Mouse (Mus musculus) kidney, embryonic 15.5 days (tissue): Measurements from ENCODE around the gene Mmp23. TPM values are rescaled to one million over a fixed set of nuclear protein-coding genes. Genes with fewer than 3 reads are reported as not detected.
"Not testable (repeated sequence)": the region's sequence is repeated elsewhere in the genome, so short reads cannot be mapped to it uniquely, and the experiment has no call there.

ENCODE experiments used
- ATAC-seq: fragments of 200-750 bp; cut with Nextera tagmentation; replicated peaks from 2 replicates; pipeline ENCODE4 v1.8.0; 2017; ENCODE audit warnings: moderate TSS enrichment; ENCODE audit not compliant: low FRiP score
- H3K27ac ChIP-seq: fragments of 300-500 bp; sonication (generic); 2 replicates; pipeline ENCODE4 v1.5.1; 2015; ENCODE audit warnings: mild to moderate bottlenecking, inconsistent platforms
- H3K27me3 ChIP-seq: fragments of 300-500 bp; sonication (generic); 2 replicates; pipeline ENCODE4 v1.6.1; 2015; ENCODE audit warnings: inconsistent platforms
- H3K36me3 ChIP-seq: fragments of 300-500 bp; sonication (generic); 2 replicates; pipeline ENCODE4 v1.6.1; 2015; ENCODE audit warnings: inconsistent platforms
- H3K4me1 ChIP-seq: fragments of 300-500 bp; sonication (generic); 2 replicates; pipeline ENCODE4 v1.6.1; 2015; ENCODE audit warnings: inconsistent platforms
- H3K4me2 ChIP-seq: fragments of 300-500 bp; sonication (generic); 2 replicates; pipeline ENCODE4 v1.6.1; 2015; ENCODE audit warnings: moderate library complexity, mild to moderate bottlenecking, inconsistent platforms
- H3K4me3 ChIP-seq: fragments of 300-500 bp; sonication (generic); replicated peaks from 2 replicates; pipeline ENCODE4 v1.5.1; 2015; ENCODE audit warnings: mild to moderate bottlenecking, inconsistent platforms
- H3K9ac ChIP-seq: fragments of 300-500 bp; sonication (generic); 2 replicates; pipeline ENCODE4 v1.6.1; 2015; ENCODE audit warnings: mild to moderate bottlenecking, inconsistent platforms
- H3K9me3 ChIP-seq: fragments of 300-500 bp; sonication (generic); replicated peaks from 2 replicates; pipeline ENCODE4 v1.6.1; 2016; ENCODE audit warnings: inconsistent platforms
- WGBS: fragments of 180-500 bp; shearing (Covaris S2); methylation state at CpG from one replicate; pipeline ENCODE4 v1.1.7; 2015; ENCODE audit warnings: mixed read lengths; 5-methylcytosine and 5-hydroxymethylcytosine counted together
- polyA plus RNA-seq: library from polyadenylated mRNA; unstranded; fragments of >200 nt; fragmentation: Nextera tagmentation; extraction: Ambion mirVana; gene quantifications from 2 replicates; pipeline ENCODE4 v1.2.1, GENCODE M21; 2015

Mmp23 gene
- polyA plus RNA-seq, 1 experiment from 2014 or later, result 68.7 TPM

DNA sequence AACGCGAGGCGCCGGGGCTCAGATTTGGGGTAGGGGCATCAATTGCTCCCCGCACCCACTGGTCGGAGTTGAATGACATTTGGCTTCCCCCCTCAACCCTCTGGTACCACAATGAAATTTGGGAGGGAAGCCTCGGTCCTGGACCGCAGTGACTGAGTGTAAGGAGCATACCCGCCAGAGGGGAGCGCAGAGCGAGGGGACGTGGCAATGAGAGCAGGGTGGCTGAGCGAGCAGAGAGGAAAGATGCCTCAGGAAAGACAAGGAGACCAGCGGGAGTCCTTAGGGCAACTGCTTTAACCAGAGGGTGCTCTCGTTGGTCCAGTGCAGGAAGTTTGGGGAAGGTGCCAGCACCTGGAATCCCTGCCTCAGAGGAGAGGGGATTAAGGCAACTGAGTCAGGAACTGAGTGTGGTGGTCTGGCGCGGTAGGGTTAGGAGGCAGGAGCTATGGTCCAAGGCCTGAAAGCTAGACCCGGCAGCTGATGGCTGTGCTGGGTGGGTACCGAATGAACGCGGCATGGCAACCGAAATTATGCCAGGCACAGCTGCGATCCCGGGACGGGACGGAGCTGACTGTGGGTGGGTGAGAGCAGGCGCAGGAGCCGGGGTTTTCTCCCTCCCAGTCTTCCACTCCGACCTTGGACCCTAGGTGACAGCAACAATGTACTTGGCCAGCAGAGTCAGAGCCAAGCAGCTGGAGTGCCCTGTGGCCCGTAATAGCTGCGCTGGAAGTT lies 433 bp upstream of the Mmp23 start:
- no peaks in the 10 kb centered on the region for H3K9me3 ChIP-seq
- H3K9ac ChIP-seq, result peak overlapping the region; percentile 59
- 2% methylated on average over 31 of the region's 31 CpGs for WGBS
- H3K4me3 ChIP-seq, result peak overlapping the region; percentile 53
- peak overlapping the region; percentile 85 for H3K27ac ChIP-seq
- peaks cover 51% of the 10 kb centered on the region for H3K27me3 ChIP-seq
- H3K36me3 ChIP-seq, result peaks cover 49% of the 10 kb centered on the region
- peak overlapping the region; percentile 83 for H3K4me2 ChIP-seq
- peak; percentile 10 for ATAC-seq
- H3K4me1 ChIP-seq, result peaks cover 49% of the 10 kb centered on the region

DNA sequence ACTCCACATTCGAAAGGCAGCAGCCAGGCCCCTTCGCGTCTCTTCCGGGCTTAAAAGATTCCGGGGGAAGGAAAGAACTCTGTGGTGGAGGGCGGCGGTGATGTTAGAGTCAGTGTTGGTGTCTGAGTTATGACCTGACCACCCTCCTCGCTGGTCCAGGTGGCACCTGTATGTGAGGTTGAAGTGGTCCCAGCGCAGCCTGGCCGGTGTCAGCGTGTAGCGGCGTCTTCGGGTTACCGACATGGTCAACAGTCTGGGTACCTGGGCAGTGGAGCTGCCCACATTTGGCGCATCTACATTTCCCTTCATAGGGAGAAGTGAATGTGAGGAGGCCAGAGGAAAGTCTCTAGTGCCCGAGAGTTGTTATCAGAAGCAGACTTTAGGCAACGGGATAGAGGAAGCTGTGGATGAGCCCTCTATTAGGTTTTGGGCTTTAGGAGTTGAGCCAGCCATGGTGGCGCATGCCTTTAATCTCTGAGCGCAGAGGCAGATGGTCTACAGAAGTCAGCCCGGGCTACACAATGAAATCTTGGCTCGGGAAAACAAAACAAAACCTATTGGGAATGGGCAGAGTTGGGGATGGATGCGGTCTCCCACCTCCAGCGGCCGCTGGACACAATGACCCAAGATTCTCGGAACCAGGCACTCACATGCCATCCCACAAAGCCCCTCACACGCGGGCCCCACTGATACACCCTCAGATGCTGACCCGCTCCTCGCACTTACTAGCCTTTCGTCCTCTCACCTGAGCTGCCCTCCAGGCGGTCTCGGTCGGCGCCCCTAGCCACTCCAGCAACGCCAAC lies 700 bp downstream of the Mmp23 start:
- Histone ChIP-seq H3K9me3 (no peaks in the 10 kb centered on the region), H3K4me2 (peak overlapping the region; percentile 83), H3K4me3 (peak overlapping the region; percentile 53), H3K36me3 (peaks cover 58% of the 10 kb centered on the region), H3K27ac (peak overlapping the region; percentile 85), H3K4me1 (peaks cover 49% of the 10 kb centered on the region), H3K27me3 (peaks cover 51% of the 10 kb centered on the region), H3K9ac (peak overlapping the region; percentile 59)
- ATAC-seq, result no peak
- WGBS, result 20% methylated on average over 36 of the region's 36 CpGs

DNA sequence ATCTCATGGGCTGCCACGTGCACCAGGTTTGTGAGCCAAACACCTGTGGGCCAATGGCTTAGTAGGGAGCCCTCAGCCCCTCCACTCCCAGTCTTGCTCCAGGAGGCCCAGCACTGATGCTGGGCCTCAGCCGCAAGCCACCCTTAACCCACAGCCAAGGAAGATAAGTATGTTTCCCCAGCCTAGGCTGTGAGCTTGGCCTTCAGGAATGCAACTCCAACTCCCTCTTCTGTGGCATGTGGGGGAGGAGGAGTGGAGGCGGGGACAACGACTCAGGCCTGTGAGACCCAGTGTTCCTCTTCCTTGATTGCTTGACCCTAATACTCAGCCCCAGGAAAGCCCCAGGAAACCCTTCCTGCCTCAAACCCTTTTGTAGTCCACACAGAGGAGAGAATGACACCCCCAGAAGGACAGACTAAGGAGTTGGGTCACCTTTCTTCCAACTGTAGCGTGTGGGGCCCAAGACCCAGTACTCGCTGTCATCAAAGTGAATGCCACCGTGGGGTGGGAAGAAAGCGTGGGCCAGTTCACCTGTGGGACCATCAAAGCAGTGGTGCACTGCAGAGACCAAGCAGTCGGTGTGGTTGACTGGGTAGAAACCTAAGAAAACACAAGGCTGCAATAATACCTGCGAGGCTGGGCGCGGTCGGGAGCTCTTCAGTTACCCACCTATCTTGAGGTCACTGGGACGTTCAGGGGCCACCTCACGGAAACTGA lies 1.5 kb downstream of the Mmp23 start:
- peak overlapping the region; percentile 85 for H3K27ac ChIP-seq
- no peaks in the 10 kb centered on the region for H3K9me3 ChIP-seq
- H3K36me3 ChIP-seq, result peaks cover 59% of the 10 kb centered on the region
- peak; percentile 45 for ATAC-seq
- no peak overlapping the region for H3K9ac ChIP-seq
- peaks cover 51% of the 10 kb centered on the region for H3K27me3 ChIP-seq
- H3K4me2 ChIP-seq, result peak overlapping the region; percentile 83
- H3K4me1 ChIP-seq, result peaks cover 49% of the 10 kb centered on the region
- peak overlapping the region; percentile 53 for H3K4me3 ChIP-seq
- WGBS, result 47% methylated on average over 15 of the region's 15 CpGs

DNA sequence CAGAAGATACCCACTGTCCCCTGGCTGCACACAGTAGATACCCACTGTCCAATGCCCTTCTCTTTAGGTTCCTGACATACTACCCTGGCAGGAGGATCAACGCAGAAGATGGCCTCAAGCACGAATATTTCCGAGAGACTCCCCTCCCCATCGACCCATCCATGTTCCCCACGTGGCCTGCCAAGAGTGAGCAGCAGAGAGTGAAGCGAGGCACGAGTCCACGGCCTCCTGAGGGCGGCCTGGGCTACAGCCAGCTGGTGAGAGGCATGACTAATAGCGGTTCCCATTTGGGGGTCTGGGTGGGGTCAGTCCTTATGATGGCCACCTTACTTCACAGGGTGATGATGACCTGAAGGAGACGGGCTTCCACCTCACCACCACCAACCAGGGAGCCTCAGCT lies 3.8 kb downstream of the Mmp23 start:
- peaks cover 65% of the 10 kb centered on the region for H3K36me3 ChIP-seq
- no peak overlapping the region for H3K27ac ChIP-seq
- no peak for ATAC-seq
- no peaks in the 10 kb centered on the region for H3K9me3 ChIP-seq
- no peak overlapping the region for H3K9ac ChIP-seq
- 90% methylated on average over 11 of the region's 11 CpGs for WGBS
- peaks cover 37% of the 10 kb centered on the region for H3K4me1 ChIP-seq
- no peak overlapping the region for H3K4me2 ChIP-seq
- H3K27me3 ChIP-seq, result peaks cover 31% of the 10 kb centered on the region
- H3K4me3 ChIP-seq, result no peak overlapping the region

DNA sequence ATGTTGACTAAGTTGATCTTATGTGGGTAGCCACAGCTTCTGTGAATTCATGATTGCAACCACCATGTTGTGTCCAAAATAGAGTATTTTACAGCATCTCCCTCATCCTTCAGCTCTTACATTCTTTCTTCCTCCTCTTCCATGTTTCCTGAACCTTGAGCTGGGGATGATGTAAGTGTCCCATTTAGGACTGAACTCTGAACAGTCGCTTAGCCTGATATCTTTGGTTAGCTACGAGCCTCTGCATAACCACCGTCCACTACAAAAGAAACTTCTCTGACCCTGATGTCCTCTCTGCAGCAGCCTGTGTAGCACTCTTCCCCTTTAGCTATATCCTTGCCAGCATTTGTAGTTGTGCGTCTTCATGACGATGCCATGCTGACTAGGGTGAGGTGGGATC lies 7.5 kb downstream of the Mmp23 start:
- Histone ChIP-seq H3K27me3 (no peaks in the 10 kb centered on the region), H3K9me3 (no peaks in the 10 kb centered on the region), H3K4me3 (no peak overlapping the region), H3K9ac (no peak overlapping the region), H3K36me3 (peaks cover 92% of the 10 kb centered on the region), H3K27ac (no peak overlapping the region), H3K4me1 (0 out of 2 replicates have a peak, but pooled peaks cover under 1% of the 10 kb centered on the region), H3K4me2 (no peak overlapping the region)
- no peak for ATAC-seq
- WGBS, result 93% methylated on average over 5 of the region's 5 CpGs

DNA sequence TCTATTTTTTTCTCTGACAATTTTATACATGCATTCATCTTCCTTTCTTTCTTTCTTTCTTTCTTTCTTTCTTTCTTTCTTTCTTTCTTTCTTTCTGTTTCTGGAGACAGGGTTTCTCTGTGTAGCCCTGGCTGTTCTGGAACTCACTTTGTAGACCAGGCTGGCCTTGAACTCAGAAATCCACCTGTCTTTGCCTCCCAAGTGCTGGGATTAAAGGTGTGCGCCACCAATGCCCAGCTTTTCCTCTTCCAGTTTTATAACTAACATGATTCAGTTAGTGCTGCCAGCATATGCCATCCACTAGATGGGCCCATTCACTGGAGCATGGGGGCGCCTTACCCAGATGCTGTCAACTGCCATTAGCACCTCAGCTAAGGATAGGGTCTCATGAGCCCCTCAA lies 7.9 kb downstream of the Mmp23 start, which contains the start of gene Gm10563:
Gm10563 (minus strand) TSS at position 101 of the 400 bp plus-strand sequence.
- ATAC-seq, H3K4me2 ChIP-seq: not testable (repeated sequence)
- WGBS, result 96% methylated on average over 2 of the region's 2 CpGs

DNA sequence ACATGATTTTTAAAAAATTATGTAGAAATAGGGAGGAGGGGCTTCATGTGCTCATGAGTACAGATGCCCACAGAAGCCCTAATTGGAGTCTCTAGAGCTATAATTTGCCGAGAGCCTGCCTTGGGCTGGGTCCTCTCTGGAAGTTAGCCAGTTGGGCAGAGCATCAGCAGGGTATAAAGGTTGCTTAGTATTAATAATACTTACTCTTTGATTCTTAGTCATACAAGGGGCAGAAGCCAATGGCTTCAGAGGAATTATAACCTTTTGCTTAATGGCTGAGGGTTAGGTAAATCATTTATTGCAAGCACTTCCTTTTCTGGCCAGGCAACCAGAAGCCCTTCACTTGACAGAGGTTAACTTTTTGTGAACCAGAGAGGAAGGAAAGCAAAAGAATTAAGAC lies 9.7 kb downstream of the Mmp23 start:
- H3K36me3 ChIP-seq, result peaks cover 90% of the 10 kb centered on the region

More for the DNA sequence above, 7.9 kb downstream of the Mmp23 start, which contains the start of gene Gm10563:
- H3K27me3 ChIP-seq, H3K4me3 ChIP-seq, H3K9ac ChIP-seq, H3K27ac ChIP-seq, H3K9me3 ChIP-seq, H3K4me1 ChIP-seq: not testable (repeated sequence)
- peaks cover 92% of the 10 kb centered on the region for H3K36me3 ChIP-seq

DNA sequence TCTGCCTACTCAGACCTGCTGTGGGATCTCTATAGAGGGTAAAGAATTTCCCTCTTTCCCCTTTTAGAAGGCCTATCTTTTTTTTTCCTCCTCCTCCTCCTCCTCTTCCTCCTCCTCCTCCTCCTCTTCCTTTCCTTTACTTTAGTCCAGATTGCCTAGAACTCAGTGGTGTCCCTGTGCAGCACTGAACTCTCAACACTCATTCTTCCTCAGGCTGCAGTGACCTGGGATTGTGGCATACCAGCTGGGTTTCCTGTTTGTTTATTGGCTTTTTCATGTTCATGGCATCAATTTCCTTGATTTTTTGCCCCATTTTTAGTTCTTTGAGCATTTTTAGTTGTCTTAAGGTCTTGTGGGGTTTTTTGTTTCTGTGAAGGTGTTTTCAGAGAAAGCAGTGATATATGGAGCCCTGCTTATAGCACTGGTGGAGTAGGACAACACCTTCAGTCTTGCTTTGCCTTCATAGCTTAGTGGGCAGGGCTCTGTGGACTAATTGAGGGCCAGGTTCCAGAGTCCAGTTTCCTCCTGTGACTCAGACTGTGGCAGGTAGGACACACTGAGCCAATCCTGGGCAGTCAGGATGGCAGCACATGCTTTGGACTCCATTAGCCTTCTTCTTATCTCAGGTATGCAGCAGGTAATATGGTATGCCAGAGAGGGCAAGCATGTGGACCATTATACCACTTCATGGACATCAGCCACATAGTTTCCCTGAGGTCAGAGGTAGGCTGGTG lies 17.3 kb downstream of the Mmp23 start:
- no peak overlapping the region for H3K9ac ChIP-seq
- no peaks in the 10 kb centered on the region for H3K27me3 ChIP-seq
- no peaks in the 10 kb centered on the region for H3K4me1 ChIP-seq
- H3K4me2 ChIP-seq, result no peak overlapping the region
- peaks cover 91% of the 10 kb centered on the region for H3K36me3 ChIP-seq
- H3K9me3 ChIP-seq, result no peaks in the 10 kb centered on the region
- H3K4me3 ChIP-seq, result no peak overlapping the region
- ATAC-seq, result no peak
- no peak overlapping the region for H3K27ac ChIP-seq

More for the DNA sequence above, 9.7 kb downstream of the Mmp23 start:
- Histone ChIP-seq H3K27ac (no peak overlapping the region), H3K4me2 (no peak overlapping the region), H3K27me3 (no peaks in the 10 kb centered on the region), H3K9ac (no peak overlapping the region), H3K4me1 (no peaks in the 10 kb centered on the region), H3K4me3 (no peak overlapping the region), H3K9me3 (no peaks in the 10 kb centered on the region)
- WGBS, result 95% methylated on average over 1 of the region's 1 CpGs
- no peak for ATAC-seq

DNA sequence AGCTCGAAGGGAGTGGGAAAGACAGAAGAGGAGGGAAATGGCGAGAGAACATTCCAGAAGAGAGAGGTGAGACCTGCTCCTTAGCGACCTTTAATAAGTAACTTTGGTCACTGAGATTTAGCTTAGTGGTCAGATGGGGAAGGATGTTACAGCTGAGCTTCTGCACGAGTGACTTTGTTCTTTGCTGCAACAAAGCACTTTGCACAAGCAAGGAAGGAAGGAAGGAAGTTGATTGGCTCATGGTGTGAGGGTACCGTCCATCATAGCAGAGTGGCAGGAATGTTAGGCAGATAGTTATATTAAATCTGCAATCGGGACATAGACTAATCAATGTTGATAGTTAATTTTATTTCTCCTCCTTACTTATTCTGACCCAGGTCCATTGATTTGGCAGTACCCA lies 22.9 kb downstream of the Mmp23 start:
- Histone ChIP-seq H3K4me1 (peaks cover 3% of the 10 kb centered on the region), H3K9ac (no peak overlapping the region), H3K4me3 (no peak overlapping the region), H3K9me3 (no peaks in the 10 kb centered on the region), H3K27me3 (no peaks in the 10 kb centered on the region), H3K36me3 (peaks cover 79% of the 10 kb centered on the region), H3K27ac (no peak overlapping the region), H3K4me2 (no peak overlapping the region)
- 87% methylated on average over 6 of the region's 6 CpGs for WGBS
- ATAC-seq, result no peak

DNA sequence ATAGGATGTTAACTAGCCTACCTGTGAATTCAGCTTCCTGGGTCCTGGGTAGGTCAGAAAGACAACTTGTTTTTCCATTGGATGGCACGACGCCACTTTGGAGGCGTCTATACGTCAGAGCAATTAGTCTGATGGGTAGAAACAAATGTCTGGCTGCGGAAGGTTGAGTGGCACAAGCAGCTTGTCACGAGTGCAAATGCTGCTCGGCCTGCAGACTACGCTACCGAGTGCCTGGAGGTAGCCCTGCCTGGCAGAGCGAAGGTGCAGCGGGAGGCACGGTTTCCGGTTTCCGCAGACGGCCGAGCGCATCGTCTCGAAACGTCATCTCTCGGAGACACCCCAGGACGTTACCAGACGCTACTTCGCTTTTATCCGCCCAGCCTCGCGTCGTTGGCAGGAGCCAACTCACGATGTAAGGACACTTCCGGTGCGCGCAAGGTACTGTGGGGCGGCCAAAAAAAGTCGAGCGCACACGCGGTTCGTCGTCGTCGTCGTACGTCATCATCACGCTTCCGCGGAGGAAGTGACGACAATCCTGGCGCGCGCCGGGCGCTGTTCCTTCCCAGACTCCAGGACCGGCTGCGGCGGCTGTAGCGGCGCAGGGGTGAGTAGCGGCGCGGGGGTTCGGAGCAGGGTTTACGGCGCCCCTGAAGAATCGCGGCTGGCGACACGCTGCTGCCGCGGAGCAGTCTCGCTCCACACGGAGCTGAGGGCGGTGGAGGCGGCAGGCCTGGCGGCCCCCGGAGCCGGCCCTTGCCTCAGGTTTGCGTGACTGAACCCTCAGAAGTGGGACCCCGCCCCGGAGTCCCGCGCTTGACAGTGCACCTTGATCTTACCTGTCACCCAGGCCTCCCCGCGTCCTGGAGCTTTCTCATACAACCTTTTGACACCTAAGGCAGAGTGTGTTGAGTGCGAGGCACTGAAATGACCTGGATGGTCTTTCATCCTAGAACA lies 28.6 kb downstream of the Mmp23 start, which contains the start of gene Cdk11b:
Cdk11b (plus strand) TSS at position 517 of the 954 bp plus-strand sequence.
- H3K9me3 ChIP-seq, result no peaks in the 10 kb centered on the region
- peaks cover 11% of the 10 kb centered on the region for H3K4me1 ChIP-seq
- peak within 1 kb of the TSS; percentile 96 for H3K27ac ChIP-seq
- under 1% methylated on average over 84 of the region's 84 CpGs for WGBS
- H3K4me3 ChIP-seq, result peak within 1 kb of the TSS; percentile 91
- H3K9ac ChIP-seq, result peak within 1 kb of the TSS; percentile 82
- H3K27me3 ChIP-seq, result no peaks in the 10 kb centered on the region
- H3K36me3 ChIP-seq, result peaks cover 52% of the 10 kb centered on the region
- peak; percentile 100 for ATAC-seq
- H3K4me2 ChIP-seq, result peak within 1 kb of the TSS; percentile 78
